In genomic region chr5:100266671-100267510, GRCm38 (mm10) we compare ENCODE assay signal across 10 mouse cellular contexts.
A peak's percentile ranks its signal among the peaks of the same experiment; 100 is the strongest.
DNase-seq lines count a peak whose midpoint lies in the region; ATAC-seq and TF ChIP-seq lines count a peak whose summit lies in the region.
"Had no signal": no experiment of that assay in that cellular context is flagged by ENCODE, and none has a peak within 500 bp of the region (broad histone marks: within the 10 kb centered on the region; RNA-seq: fewer than 3 reads in every experiment).

No protein-coding gene starts in this region.

- no peak overlapping the region for H3K27ac ChIP-seq in midbrain, postnatal 0 days (ENCODE audit: low read depth, low read length)
- H3K27ac ChIP-seq in midbrain, embryonic 13.5 days = no peak overlapping the region
- H3K27ac ChIP-seq: forebrain, embryonic 10.5 days; macrophage had no signal

- WGBS in midbrain, postnatal 0 days = 62% methylated on average over 17 of the region's 17 CpGs
- 74% methylated on average over 17 of the region's 17 CpGs for WGBS in midbrain, embryonic 13.5 days

- H3K9me3 ChIP-seq in midbrain, postnatal 0 days (ENCODE audit: low read length) = no peaks in the 10 kb centered on the region
- H3K9me3 ChIP-seq in midbrain, embryonic 13.5 days = no peaks in the 10 kb centered on the region
- H3K9me3 ChIP-seq: forebrain, embryonic 10.5 days had no signal

- no peaks in the 10 kb centered on the region for H3K36me3 ChIP-seq in midbrain, postnatal 0 days (ENCODE audit: insufficient read depth, low read length)
- H3K36me3 ChIP-seq in midbrain, embryonic 13.5 days = no peaks in the 10 kb centered on the region
- H3K36me3 ChIP-seq: forebrain, embryonic 10.5 days had no signal

- no peak overlapping the region for H3K4me2 ChIP-seq in midbrain, postnatal 0 days (ENCODE audit: low read depth, low read length, poor library complexity, severe bottlenecking)
- no peak overlapping the region for H3K4me2 ChIP-seq in midbrain, embryonic 13.5 days (replicated peaks)

- ATAC-seq in midbrain, postnatal 0 days (ENCODE audit: low FRiP score) = no peak
- no peak for ATAC-seq in midbrain, embryonic 13.5 days
- ATAC-seq in erythroblast, adult 5-6 weeks (replicated peaks; ENCODE audit: low FRiP score, poor library complexity, severe bottlenecking) = no peak

- no peaks in the 10 kb centered on the region for H3K4me1 ChIP-seq in midbrain, postnatal 0 days (ENCODE audit: insufficient read depth, low read length)
- H3K4me1 ChIP-seq in midbrain, embryonic 13.5 days (replicated peaks) = peaks cover 6% of the 10 kb centered on the region; the same call in 1 of the 2 replicates

- no peak overlapping the region for H3K4me3 ChIP-seq in midbrain, postnatal 0 days (ENCODE audit: low read depth, low read length)
- no peak overlapping the region for H3K4me3 ChIP-seq in midbrain, embryonic 13.5 days (replicated peaks)
- H3K4me3 ChIP-seq: forebrain, embryonic 10.5 days had no signal

- no peak for TF ChIP-seq CTCF in midbrain, postnatal 0 days (IDR thresholded peaks at IDR 0.05)

- peak; percentile 64 for DNase-seq in midbrain, postnatal 0 days (ENCODE audit: low spot score)
- peak; percentile 92 for DNase-seq in cerebellum, adult 9-10 months
- DNase-seq in fat pad, adult 2 months (ENCODE audit: extremely low read depth, low read depth, low spot score) = peak; percentile 47
- DNase-seq in retina, postnatal 1 day = peak; percentile 49
- DNase-seq in right cerebral cortex, postnatal 25 days = no peak
- DNase-seq: kidney, postnatal 36 days had no signal

- H3K9ac ChIP-seq in midbrain, postnatal 0 days (replicated peaks; ENCODE audit: low read length, poor library complexity, severe bottlenecking) = no peak overlapping the region
- H3K9ac ChIP-seq in midbrain, embryonic 13.5 days (replicated peaks) = no peak overlapping the region

- no peaks in the 10 kb centered on the region for H3K27me3 ChIP-seq in midbrain, postnatal 0 days (ENCODE audit: insufficient read depth, low read length)
- no peaks in the 10 kb centered on the region; the same call in 1 of the 2 replicates for H3K27me3 ChIP-seq in midbrain, embryonic 13.5 days
